Mouse (Mus musculus): Measurements from ENCODE around the gene Stx16.

DNA sequence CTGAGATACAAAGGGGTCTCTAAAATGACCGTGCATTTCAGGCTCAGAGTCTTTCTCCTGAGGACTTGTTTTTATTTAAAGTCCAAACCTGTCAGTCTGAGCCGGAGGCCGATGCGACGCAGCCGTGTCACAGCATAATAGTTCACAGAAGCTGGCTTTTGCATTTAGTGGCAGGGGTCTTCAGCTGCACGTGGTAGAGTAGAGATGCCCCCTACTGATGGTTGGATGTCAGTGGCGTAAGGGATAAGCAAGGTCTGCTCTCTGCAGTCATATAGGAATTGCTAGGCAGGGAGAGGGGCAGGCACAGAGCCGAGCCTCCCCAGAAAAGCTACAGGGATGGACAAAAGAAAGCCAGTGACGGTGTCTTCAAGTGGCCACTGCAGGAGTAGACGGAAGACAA, 42.0 kb downstream of the Stx16 start:
- TF ChIP-seq CTCF (IDR thresholded peaks at IDR 0.05; ENCODE audit: borderline replicate concordance, extremely low read depth, insufficient read depth, insufficient read length) (peak; percentile 60; the same call in 1 of the 2 replicates), POLR2A (IDR thresholded peaks at IDR 0.05; ENCODE audit: borderline replicate concordance, extremely low read depth, insufficient read depth, insufficient read length, poor library complexity, severe bottlenecking) (no peak)

Data from brain, embryonic 14.5 days (tissue).